Mouse (Mus musculus) liver, adult 2 months (tissue): ENCODE results near the gene Fer.

ENCODE experiments used
- CTCF ChIP-seq: fragments of 200-500 bp; IDR thresholded peaks from 2 replicates; pipeline ENCODE4 v1.5.1; 2011; ENCODE audit warnings: low read depth, low read length, control low read depth
- POLR2A ChIP-seq: fragments of 200-500 bp; IDR thresholded peaks from 2 replicates; pipeline ENCODE4 v1.6.1; 2011; ENCODE audit warnings: low read length, control low read depth; ENCODE audit not compliant: insufficient read depth; ENCODE audit errors: extremely low read depth

GRCm38 (mm10) chr17:64132183-64132582 is 269.3 kb downstream of the Fer start:
- no peak for TF ChIP-seq CTCF
- no peak for TF ChIP-seq POLR2A
